Mouse (Mus musculus) liver, embryonic 13.5 days (tissue): Measurements from ENCODE around the gene Ttc38. TPM values are rescaled to one million over a fixed set of nuclear protein-coding genes. Genes with fewer than 3 reads are reported as not detected.

Experiments
- ATAC-seq: fragments of 200-750 bp; cut with Nextera tagmentation; 2 replicates; pipeline ENCODE4 v1.8.0; 2017; ENCODE audit warnings: low read depth, mild to moderate bottlenecking, moderate number of reproducible peaks, moderate library complexity
- DNase-seq: peaks from one replicate; pipeline ENCODE4 v3.0.0; 2022
- H3K27ac ChIP-seq: fragments of 300-500 bp; sonication (generic); 2 replicates; pipeline ENCODE4 v1.5.1; 2015; ENCODE audit warnings: moderate library complexity, mild to moderate bottlenecking, inconsistent platforms
- H3K27me3 ChIP-seq: fragments of 300-500 bp; sonication (generic); 2 replicates; pipeline ENCODE4 v1.6.1; 2015; ENCODE audit warnings: mild to moderate bottlenecking, inconsistent platforms
- H3K36me3 ChIP-seq: fragments of 300-500 bp; sonication (generic); 2 replicates; pipeline ENCODE4 v1.6.1; 2015; ENCODE audit warnings: mild to moderate bottlenecking, inconsistent platforms
- H3K4me1 ChIP-seq: fragments of 300-500 bp; sonication (generic); replicated peaks from 2 replicates; pipeline ENCODE4 v1.6.1; 2015; ENCODE audit warnings: inconsistent platforms
- H3K4me2 ChIP-seq: fragments of 300-500 bp; sonication (generic); 2 replicates; pipeline ENCODE4 v1.6.1; 2015; ENCODE audit warnings: inconsistent platforms, mild to moderate bottlenecking, moderate library complexity
- H3K4me3 ChIP-seq: fragments of 300-500 bp; sonication (generic); replicated peaks from 2 replicates; pipeline ENCODE4 v1.5.1; 2015; ENCODE audit warnings: mild to moderate bottlenecking, inconsistent platforms
- H3K9ac ChIP-seq: fragments of 300-500 bp; sonication (generic); 2 replicates; pipeline ENCODE4 v1.6.1; 2015; ENCODE audit warnings: mild to moderate bottlenecking, inconsistent platforms
- H3K9me3 ChIP-seq: fragments of 300-500 bp; sonication (generic); replicated peaks from 2 replicates; pipeline ENCODE4 v1.6.1; 2016; ENCODE audit warnings: inconsistent platforms
- WGBS: fragments of 180-500 bp; shearing (Covaris S2); methylation state at CpG from one replicate; pipeline ENCODE4 v1.1.7; 2015; ENCODE audit not compliant: insufficient replicate concordance; 5-methylcytosine and 5-hydroxymethylcytosine counted together
- polyA plus RNA-seq: library from polyadenylated mRNA; unstranded; fragments of >200 nt; fragmentation: Nextera tagmentation; extraction: Ambion mirVana; gene quantifications from 2 replicates; pipeline ENCODE4 v1.2.1, GENCODE M21; 2015

The Ttc38 gene
- polyA plus RNA-seq, 1 experiment from 2014 or later, result 6.4 TPM

DNA sequence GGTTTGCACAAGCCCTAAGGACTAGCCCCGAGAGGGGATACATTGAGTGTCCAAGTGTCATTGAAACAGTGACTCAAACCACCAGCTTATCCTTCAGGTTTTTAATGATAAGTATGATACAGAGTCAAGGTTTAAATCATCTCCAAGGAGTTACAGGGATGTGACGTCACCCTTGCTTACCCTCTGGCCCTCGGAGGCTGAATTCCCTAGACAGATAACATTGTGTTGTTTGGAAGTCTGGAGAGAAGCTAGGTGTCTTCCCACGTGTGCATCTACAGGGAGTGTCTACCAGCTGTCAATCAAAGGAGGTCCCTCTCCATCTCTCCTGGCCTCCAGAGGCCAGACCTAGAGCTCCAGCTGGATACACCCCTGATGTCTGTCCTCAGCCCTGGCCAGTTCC, 25.2 kb upstream of the Ttc38 start:
- Histone ChIP-seq H3K4me2 (no peak overlapping the region), H3K9me3 (no peaks in the 10 kb centered on the region), H3K4me3 (no peak overlapping the region), H3K9ac (no peak overlapping the region), H3K27me3 (no peaks in the 10 kb centered on the region), H3K27ac (no peak overlapping the region), H3K36me3 (no peaks in the 10 kb centered on the region), H3K4me1 (peaks cover 26% of the 10 kb centered on the region)
- no peak for ATAC-seq
- no peak for DNase-seq
- WGBS, result 61% methylated on average over 4 of the region's 4 CpGs

DNA sequence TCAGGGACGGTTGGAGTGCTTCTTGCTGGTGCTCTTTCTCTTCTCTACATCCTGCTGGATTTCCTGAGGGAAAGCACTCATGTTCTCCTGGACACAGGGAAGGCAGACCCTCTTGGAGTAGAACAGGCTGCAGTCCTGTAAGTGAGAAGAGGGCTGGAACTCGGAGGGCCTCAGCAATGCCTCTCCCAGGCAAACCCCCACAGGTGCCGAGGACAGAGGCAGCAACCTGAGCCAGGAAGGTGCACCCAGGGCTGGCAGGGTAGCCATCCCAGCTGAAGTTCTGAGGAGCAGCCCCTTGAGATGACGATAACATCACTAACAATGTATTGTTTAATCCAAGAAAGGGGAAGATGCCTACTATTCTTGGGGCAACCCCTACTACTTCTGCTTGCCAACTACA, 24.7 kb upstream of the Ttc38 start:
- no peak for ATAC-seq

DNA sequence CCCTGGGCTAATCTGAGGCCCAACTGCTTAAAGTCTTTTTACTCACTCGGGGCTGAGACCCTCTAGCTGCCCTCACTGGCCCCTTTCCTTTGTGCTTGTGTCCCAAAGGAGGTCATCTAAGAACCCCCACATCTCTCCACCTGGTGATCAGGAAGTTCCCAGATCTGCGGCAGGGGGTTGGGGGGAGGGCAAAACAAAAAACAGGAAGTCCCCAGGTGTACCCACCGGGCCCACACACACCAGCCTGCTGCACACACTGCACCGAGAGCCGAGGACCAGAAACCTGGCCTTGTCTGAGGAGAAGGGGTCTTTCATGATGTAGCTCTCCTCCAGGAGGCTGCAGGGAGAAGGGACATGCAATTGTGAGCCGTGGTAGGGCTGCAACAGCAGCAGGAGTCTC, 24.1 kb upstream of the Ttc38 start:
- Histone ChIP-seq H3K9ac (no peak overlapping the region), H3K27ac (no peak overlapping the region), H3K27me3 (no peaks in the 10 kb centered on the region), H3K9me3 (no peaks in the 10 kb centered on the region), H3K4me2 (no peak overlapping the region), H3K4me3 (no peak overlapping the region), H3K36me3 (no peaks in the 10 kb centered on the region), H3K4me1 (peaks cover 35% of the 10 kb centered on the region)
- WGBS, result 72% methylated on average over 6 of the region's 6 CpGs
- DNase-seq (no peak), ATAC-seq (no peak)

More for the DNA sequence above, 24.7 kb upstream of the Ttc38 start:
- 73% methylated on average over 4 of the region's 4 CpGs for WGBS
- H3K4me1 ChIP-seq, result peaks cover 31% of the 10 kb centered on the region
- H3K27me3 ChIP-seq, result no peaks in the 10 kb centered on the region
- no peak overlapping the region for H3K27ac ChIP-seq
- H3K9ac ChIP-seq, result no peak overlapping the region
- H3K9me3 ChIP-seq, result no peaks in the 10 kb centered on the region
- H3K4me3 ChIP-seq, result no peak overlapping the region
- H3K4me2 ChIP-seq, result no peak overlapping the region
- H3K36me3 ChIP-seq, result no peaks in the 10 kb centered on the region
- no peak for DNase-seq

DNA sequence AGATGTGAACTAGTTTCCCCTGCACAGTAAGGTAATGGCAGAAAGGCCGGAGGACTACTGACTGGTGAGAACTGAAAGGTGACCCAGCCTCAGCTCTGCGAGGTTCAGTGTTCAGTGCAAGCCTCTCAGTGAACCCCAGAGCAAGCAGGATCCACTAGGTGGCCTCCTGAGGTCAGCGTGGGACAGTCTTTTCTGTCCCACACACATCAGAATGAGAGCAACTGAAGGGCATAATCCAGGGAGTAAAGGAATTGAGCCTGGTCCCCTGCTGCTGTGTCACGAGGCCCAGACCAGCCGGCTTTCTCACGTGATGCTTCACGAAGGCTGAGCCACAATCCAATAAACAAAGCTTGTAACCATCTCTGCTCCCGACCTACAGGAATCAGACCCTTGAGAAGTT, 23.7 kb upstream of the Ttc38 start:
- Histone ChIP-seq H3K36me3 (no peaks in the 10 kb centered on the region), H3K27ac (no peak overlapping the region), H3K9me3 (no peaks in the 10 kb centered on the region), H3K27me3 (no peaks in the 10 kb centered on the region), H3K4me3 (no peak overlapping the region), H3K4me1 (peaks cover 39% of the 10 kb centered on the region), H3K4me2 (no peak overlapping the region), H3K9ac (no peak overlapping the region)
- DNase-seq (no peak), ATAC-seq (no peak)
- 75% methylated on average over 8 of the region's 8 CpGs for WGBS

DNA sequence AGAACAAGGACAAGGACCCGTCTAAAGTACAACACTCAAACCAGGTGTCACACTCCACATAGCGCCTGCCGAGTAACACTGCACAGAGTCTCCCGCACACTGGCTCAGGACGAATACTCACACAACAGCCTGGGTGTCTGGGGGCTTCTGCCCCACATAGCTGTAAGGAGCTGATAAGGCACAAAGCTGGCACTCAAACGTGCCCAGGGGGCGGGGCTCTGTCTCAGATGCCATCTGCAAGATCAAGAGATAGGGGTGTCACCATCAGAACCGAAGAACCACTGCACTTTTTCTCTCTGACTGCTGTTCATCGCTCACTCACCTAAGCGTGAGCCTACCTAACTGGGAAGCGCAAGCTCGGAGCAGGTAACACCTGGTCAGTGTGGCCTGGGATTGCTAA, 23.0 kb upstream of the Ttc38 start:
- no peak overlapping the region for H3K9ac ChIP-seq
- no peak overlapping the region for H3K27ac ChIP-seq
- no peaks in the 10 kb centered on the region for H3K27me3 ChIP-seq
- H3K4me3 ChIP-seq, result no peak overlapping the region
- H3K4me2 ChIP-seq, result no peak overlapping the region
- DNase-seq, result no peak
- peaks cover 45% of the 10 kb centered on the region for H3K4me1 ChIP-seq
- ATAC-seq, result no peak
- no peaks in the 10 kb centered on the region for H3K9me3 ChIP-seq
- H3K36me3 ChIP-seq, result no peaks in the 10 kb centered on the region
- 65% methylated on average over 12 of the region's 12 CpGs for WGBS

DNA sequence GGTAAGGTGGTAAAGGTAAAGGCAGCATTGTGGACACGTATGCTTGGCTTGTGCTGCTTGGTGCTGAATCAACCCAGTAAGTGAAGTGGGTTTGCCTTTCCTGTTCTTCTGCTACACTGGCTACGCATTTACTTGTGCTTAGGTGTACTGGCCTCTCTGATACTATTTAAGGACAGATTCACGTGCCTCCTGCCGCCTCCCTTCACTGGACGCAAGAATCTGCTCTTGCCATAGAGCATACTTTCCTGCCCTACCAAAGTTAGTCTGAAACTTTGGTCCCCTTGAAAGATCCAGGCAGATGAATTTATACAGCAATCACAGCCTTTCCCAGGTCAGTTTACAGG, 21.7 kb upstream of the Ttc38 start:
- H3K36me3 ChIP-seq, result no peaks in the 10 kb centered on the region
- peak overlapping the region; percentile 79 for H3K4me3 ChIP-seq
- no peak for ATAC-seq
- H3K27ac ChIP-seq, result peak overlapping the region; percentile 86
- H3K27me3 ChIP-seq, result no peaks in the 10 kb centered on the region
- H3K9ac ChIP-seq, result peak overlapping the region; percentile 85
- WGBS, result 67% methylated on average over 5 of the region's 5 CpGs
- peak overlapping the region; percentile 74 for H3K4me2 ChIP-seq
- DNase-seq, result no peak
- H3K4me1 ChIP-seq, result peaks cover 45% of the 10 kb centered on the region
- no peaks in the 10 kb centered on the region; the same call in 1 of the 2 replicates for H3K9me3 ChIP-seq

DNA sequence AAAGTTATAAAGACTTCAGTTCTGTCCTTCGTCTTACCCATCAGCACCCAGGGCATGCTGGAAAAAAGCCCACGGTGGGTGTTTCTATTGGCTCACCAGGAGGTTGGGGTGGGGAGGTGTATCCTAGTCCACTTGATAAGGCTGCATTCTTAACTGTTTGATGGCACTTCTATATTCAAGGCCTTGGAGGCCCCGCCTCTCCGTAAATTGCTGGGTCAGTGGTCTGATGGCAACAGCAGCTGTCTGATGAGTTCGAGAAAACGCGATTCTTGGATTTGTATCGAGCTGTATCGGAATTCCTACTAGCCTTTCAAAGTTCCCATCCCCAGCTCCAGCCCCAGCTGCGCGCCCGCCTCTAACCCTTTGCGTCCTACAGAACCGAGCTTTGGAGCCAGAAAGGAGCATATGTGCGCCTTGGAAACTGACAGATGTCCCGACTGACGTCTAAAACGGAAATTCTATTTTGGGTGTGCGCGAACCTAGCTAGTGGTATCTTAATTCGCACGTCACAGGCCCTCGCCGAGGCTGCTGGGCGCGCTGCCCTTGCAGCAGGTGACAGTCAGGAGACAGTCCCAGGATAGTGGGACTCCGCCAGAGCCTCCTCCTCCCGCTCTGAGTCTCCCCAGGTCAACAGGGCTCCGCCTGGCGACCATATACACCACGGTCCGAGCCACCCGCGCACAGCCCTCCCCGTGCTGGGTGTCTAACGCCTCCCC, 21.1 kb upstream of the Ttc38 start:
- H3K27me3 ChIP-seq, result no peaks in the 10 kb centered on the region
- peak overlapping the region; percentile 86 for H3K27ac ChIP-seq
- peak overlapping the region; percentile 74 for H3K4me2 ChIP-seq
- peak overlapping the region; percentile 79 for H3K4me3 ChIP-seq
- 2% methylated on average over 36 of the region's 36 CpGs for WGBS
- peaks cover 45% of the 10 kb centered on the region for H3K4me1 ChIP-seq
- H3K9me3 ChIP-seq, result no peaks in the 10 kb centered on the region; the same call in 1 of the 2 replicates
- ATAC-seq (peak; percentile 87), DNase-seq (peak; percentile 41)
- peak overlapping the region; percentile 85 for H3K9ac ChIP-seq
- no peaks in the 10 kb centered on the region for H3K36me3 ChIP-seq

DNA sequence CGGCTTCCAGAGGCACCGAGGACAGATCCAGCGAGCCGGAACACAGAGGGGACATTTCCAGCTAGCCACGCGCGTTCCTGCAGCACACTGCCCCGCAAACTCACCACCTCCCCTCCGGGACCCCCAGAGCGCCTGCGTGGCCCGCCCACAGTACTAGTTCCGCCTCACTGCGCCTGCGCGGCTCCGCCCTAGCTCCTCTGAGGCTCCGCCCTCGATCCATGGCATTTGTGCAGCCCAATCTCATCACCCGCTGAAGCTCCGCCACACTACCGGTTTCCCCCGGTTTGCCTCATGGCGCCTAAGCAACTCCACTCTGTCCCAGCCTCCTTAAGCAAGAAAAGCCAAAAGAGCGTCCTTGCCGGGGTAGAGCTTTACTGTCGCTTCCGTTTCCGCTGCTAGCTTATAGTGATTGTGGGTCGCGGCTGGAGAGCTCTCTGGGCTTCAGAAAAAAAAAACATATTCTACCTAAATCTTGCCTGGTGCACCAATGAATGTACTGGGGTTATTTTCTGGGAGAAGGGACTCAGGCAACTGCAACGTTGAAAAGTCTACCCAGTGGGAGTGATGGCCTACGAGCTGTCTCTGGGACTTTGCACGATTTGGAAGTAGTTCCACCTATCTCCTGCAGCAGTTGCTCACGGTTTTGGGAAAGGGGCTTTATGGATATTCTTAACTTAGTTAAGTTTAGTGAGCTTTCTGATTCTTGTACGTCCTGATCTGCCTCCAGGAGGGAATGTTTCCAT, 20.4 kb upstream of the Ttc38 start, which contains the start of gene Cdpf1:
Gene Cdpf1 (minus strand): TSS at position 163 of the 743 bp plus-strand sequence.
- WGBS, result 3% methylated on average over 34 of the region's 36 CpGs
- Histone ChIP-seq H3K27me3 (no peaks in the 10 kb centered on the region), H3K36me3 (no peaks in the 10 kb centered on the region), H3K4me3 (peak within 1 kb of the TSS; percentile 79), H3K27ac (peak within 1 kb of the TSS; percentile 86), H3K4me1 (peaks cover 45% of the 10 kb centered on the region), H3K9me3 (peaks cover 3% of the 10 kb centered on the region; the same call in 1 of the 2 replicates), H3K4me2 (peak within 1 kb of the TSS; percentile 74), H3K9ac (peak within 1 kb of the TSS; percentile 85)
- ATAC-seq, result peak; percentile 90
- peak; percentile 98 for DNase-seq

DNA sequence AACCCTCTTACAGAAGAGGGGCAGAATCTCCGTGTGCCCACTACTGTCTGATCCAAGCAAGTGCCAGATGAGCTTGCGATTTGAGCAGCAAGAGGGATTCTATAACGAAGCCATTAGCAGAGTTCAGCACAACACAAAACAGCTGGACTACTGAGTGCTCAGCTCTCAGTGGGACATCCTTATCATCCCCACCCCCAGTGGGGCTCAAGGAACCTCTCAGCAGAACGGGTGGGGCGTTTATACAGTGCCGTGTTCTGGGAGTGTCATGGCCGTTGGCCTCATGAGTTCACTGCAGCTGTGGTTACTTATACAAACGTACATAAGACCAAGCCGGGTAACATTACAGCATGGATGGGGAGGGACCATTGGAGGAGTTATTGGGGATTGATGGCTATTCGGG, 18.7 kb upstream of the Ttc38 start:
- Histone ChIP-seq H3K9me3 (peaks cover 15% of the 10 kb centered on the region), H3K4me2 (peak overlapping the region; percentile 20; the same call in 1 of the 2 replicates), H3K4me3 (no peak overlapping the region), H3K27ac (0 out of 2 replicates have a peak overlapping the region, but pooled peaks have one; percentile 9), H3K4me1 (peaks cover 43% of the 10 kb centered on the region), H3K9ac (no peak overlapping the region), H3K36me3 (no peaks in the 10 kb centered on the region), H3K27me3 (no peaks in the 10 kb centered on the region)
- DNase-seq (no peak), ATAC-seq (peak; percentile 33; the same call in 1 of the 2 replicates)
- 42% methylated on average over 10 of the region's 10 CpGs for WGBS

DNA sequence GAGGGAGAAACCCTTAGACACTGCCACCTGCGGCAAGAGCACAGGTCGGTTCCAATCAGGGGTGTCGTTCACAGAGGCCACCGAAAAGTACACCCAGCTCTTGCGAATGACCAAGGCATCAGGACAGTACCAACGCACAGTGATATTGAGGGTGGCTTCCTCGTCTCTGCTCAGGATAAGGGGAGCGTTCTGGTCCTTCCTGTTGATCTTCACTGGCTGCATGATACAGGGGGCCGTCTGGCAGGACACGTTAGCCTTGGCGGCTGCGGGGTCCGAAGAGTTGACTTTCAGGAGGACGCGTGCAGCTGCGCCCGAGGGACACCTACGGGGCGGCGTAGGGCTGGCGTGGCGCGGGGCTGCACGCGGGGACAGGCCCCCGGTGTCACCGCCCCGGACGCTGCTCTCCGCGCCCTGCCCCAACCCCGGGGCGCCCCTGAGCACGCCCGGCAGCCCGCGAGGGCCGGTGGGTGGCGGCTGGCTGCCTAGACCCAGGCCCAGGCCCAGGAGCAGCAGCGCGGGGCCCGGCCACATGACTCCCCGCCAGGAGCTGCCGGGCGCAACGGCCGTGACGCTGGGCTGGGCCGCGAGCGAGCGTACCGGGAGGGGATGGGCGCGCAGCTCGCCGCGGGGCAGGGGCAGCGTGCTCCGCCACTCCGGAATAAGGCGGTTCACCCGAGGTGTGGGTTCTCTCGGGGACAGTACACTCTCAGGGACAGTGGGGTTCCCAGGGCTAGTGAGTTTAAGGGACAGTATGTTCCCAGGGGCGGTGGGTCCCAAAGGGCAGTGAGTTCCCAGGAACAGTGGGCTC, 10.7 kb upstream of the Ttc38 start, which contains the start of gene Pkdrej:
Gene Pkdrej (minus strand): TSS at position 532 of the 808 bp plus-strand sequence.
- 1% methylated on average over 65 of the region's 65 CpGs for WGBS

DNA sequence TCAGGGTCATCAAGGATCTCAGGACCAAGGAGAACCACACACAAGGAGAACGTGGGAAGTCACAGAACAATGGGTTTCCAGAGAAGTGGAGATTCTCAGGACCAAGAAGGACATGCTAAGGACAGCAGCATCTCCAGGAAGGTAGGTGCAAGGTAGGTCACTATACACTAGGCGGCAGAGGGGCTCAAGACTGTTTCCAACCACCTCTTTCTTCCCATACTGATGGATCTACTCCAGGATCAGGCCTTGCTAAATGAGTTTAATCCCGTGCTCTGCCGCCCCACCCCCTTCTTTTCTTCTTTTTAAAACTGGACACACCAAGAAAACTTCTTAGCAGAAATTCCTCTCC, 10.1 kb upstream of the Ttc38 start:
- no peak overlapping the region for H3K27ac ChIP-seq
- H3K27me3 ChIP-seq, result peaks cover 38% of the 10 kb centered on the region
- H3K4me1 ChIP-seq, result peaks cover 24% of the 10 kb centered on the region
- peak overlapping the region; percentile 57 for H3K4me3 ChIP-seq
- 24% methylated on average over 4 of the region's 4 CpGs for WGBS
- peak overlapping the region; percentile 75 for H3K4me2 ChIP-seq
- peak overlapping the region; percentile 67 for H3K9ac ChIP-seq
- peaks cover 21% of the 10 kb centered on the region for H3K9me3 ChIP-seq
- no peak for ATAC-seq
- H3K36me3 ChIP-seq, result no peaks in the 10 kb centered on the region
- DNase-seq, result no peak

More for the DNA sequence above, 10.7 kb upstream of the Ttc38 start, which contains the start of gene Pkdrej:
- ATAC-seq, result peak; percentile 75
- Histone ChIP-seq H3K27ac (no peak within 1 kb of the TSS), H3K36me3 (no peaks in the 10 kb centered on the region), H3K4me3 (peak within 1 kb of the TSS; percentile 57), H3K9me3 (peaks cover 27% of the 10 kb centered on the region), H3K4me1 (peaks cover 19% of the 10 kb centered on the region), H3K4me2 (peak within 1 kb of the TSS; percentile 75), H3K9ac (peak within 1 kb of the TSS; percentile 67), H3K27me3 (peaks cover 38% of the 10 kb centered on the region)
- no peak for DNase-seq
